Mouse (Mus musculus): ENCODE measurements at regions not wholly inside any gene's neighbourhood (a gene's known extent, or its start where the extent isn't known, plus 50 kb on each side); places are given as distances from the start of the nearest gene placed in this dataset.

DNA sequence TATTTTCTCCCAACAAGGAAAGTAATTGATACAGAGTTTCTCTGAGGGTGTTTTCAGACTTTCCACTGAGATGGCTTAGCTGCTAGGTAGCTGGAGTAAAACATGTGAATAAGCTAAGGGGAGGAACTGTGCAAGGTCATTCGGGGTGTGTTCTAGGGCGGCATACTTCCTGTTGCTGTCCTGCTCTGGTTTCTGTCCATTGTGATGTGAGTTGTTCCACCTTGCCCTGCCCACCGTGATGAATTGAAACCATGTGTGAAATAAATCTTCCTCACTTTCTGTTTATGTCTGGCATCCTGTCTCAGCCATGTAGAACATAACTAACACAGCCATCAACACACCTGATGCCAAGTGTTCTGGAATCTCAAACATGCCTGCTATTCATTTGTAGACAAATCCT lies 472.6 kb upstream of the Nrp1 start:
- TF ChIP-seq CTCF (IDR thresholded peaks at IDR 0.05; ENCODE audit: borderline replicate concordance, extremely low read depth, insufficient read depth, insufficient read length) (no peak), POLR2A (IDR thresholded peaks at IDR 0.05; ENCODE audit: borderline replicate concordance, extremely low read depth, insufficient read depth, insufficient read length, poor library complexity, severe bottlenecking) (no peak)

All from brain, embryonic 14.5 days (tissue).